Mouse (Mus musculus) intestine, embryonic 14.5 days (tissue): ENCODE data around the gene Wscd2. TPM values are rescaled to one million over a fixed set of nuclear protein-coding genes. Genes with fewer than 3 reads are reported as not detected.

Experiments
- ATAC-seq: fragments of 200-750 bp; cut with Nextera tagmentation; replicated peaks from 2 replicates; pipeline ENCODE4 v1.8.0; 2017; ENCODE audit warnings: low read depth, moderate number of reproducible peaks, moderate TSS enrichment, moderate library complexity; ENCODE audit not compliant: low FRiP score, low TSS enrichment
- DNase-seq: peaks from one replicate; pipeline ENCODE4 v3.0.0-alpha.2; 2018; ENCODE audit warnings: low spot score
- H3K27ac ChIP-seq: fragments of 300-500 bp; sonication (generic); 2 replicates; pipeline ENCODE4 v1.5.1; 2014; ENCODE audit warnings: low read depth, mild to moderate bottlenecking, control low read depth
- H3K27me3 ChIP-seq: fragments of 300-500 bp; sonication (generic); replicated peaks from 2 replicates; pipeline ENCODE4 v1.6.1; 2014; ENCODE audit warnings: low read length, control low read depth; ENCODE audit not compliant: control insufficient read depth, insufficient read depth
- H3K36me3 ChIP-seq: fragments of 300-500 bp; sonication (generic); 2 replicates; pipeline ENCODE4 v1.6.1; 2014; ENCODE audit warnings: low read length, control low read depth; ENCODE audit not compliant: control insufficient read depth, insufficient read depth
- H3K4me1 ChIP-seq: fragments of 300-500 bp; sonication (generic); replicated peaks from 2 replicates; pipeline ENCODE4 v1.6.1; 2014; ENCODE audit warnings: low read length, control low read depth, mixed read lengths; ENCODE audit not compliant: control insufficient read depth, insufficient read depth
- H3K4me2 ChIP-seq: fragments of 300-500 bp; sonication (generic); 2 replicates; pipeline ENCODE4 v1.6.1; 2014; ENCODE audit warnings: low read length
- H3K4me3 ChIP-seq: fragments of 300-500 bp; sonication (generic); 2 replicates; pipeline ENCODE4 v1.5.1; 2014; ENCODE audit warnings: low read depth, low read length, control low read depth, mixed read lengths
- H3K9ac ChIP-seq: fragments of 300-500 bp; sonication (generic); 2 replicates; pipeline ENCODE4 v1.6.1; 2014; ENCODE audit warnings: mild to moderate bottlenecking, low read length
- H3K9me3 ChIP-seq: fragments of 300-500 bp; sonication (generic); 2 replicates; pipeline ENCODE4 v1.6.1; 2016; ENCODE audit warnings: low read length, control low read depth; ENCODE audit not compliant: control insufficient read depth
- WGBS: fragments of 180-500 bp; shearing (Covaris S2); extraction: QIAGEN DNeasy Blood & Tissue Kit; methylation state at CpG from one replicate; pipeline ENCODE4 v1.1.7; 2014; 5-methylcytosine and 5-hydroxymethylcytosine counted together
- polyA plus RNA-seq: library from polyadenylated mRNA; unstranded; fragments of >200 nt; fragmentation: Nextera tagmentation; extraction: Ambion mirVana; gene quantifications from 2 replicates; pipeline ENCODE4 v1.2.1, GENCODE M21; 2014

The Wscd2 gene
- polyA plus RNA-seq, 1 experiment from 2014 or later, result 6.6 TPM

GRCm38 (mm10) chr5:113469826-113470225 lies 20.3 kb upstream of the Wscd2 start:
- 86% methylated on average over 5 of the region's 5 CpGs for WGBS
- Histone ChIP-seq H3K4me3 (no peak overlapping the region), H3K36me3 (no peaks in the 10 kb centered on the region), H3K4me2 (no peak overlapping the region), H3K9ac (no peak overlapping the region), H3K9me3 (no peaks in the 10 kb centered on the region), H3K27ac (no peak overlapping the region), H3K4me1 (peaks cover 25% of the 10 kb centered on the region), H3K27me3 (no peaks in the 10 kb centered on the region)
- DNase-seq (no peak), ATAC-seq (no peak)

GRCm38 (mm10) chr5:113471417-113471816 lies 18.7 kb upstream of the Wscd2 start:
- Histone ChIP-seq H3K27ac (no peak overlapping the region), H3K36me3 (no peaks in the 10 kb centered on the region), H3K4me1 (peaks cover 26% of the 10 kb centered on the region), H3K9ac (no peak overlapping the region), H3K4me3 (no peak overlapping the region), H3K9me3 (no peaks in the 10 kb centered on the region), H3K4me2 (no peak overlapping the region), H3K27me3 (no peaks in the 10 kb centered on the region)
- no peak for ATAC-seq
- peak; percentile 80 for DNase-seq
- 46% methylated on average over 4 of the region's 4 CpGs for WGBS

- Histone ChIP-seq H3K9me3 (no peaks in the 10 kb centered on the region), H3K4me3 (no peak overlapping the region), H3K27me3 (no peaks in the 10 kb centered on the region), H3K27ac (no peak overlapping the region), H3K4me2 (no peak overlapping the region), H3K4me1 (peaks cover 23% of the 10 kb centered on the region), H3K36me3 (no peaks in the 10 kb centered on the region), H3K9ac (no peak overlapping the region)
- DNase-seq, result no peak
- no peak for ATAC-seq
- 48% methylated on average over 7 of the region's 7 CpGs for WGBS
Observed at GRCm38 (mm10) chr5:113472339-113472738, 17.8 kb upstream of the Wscd2 start.

- Histone ChIP-seq H3K9me3 (no peaks in the 10 kb centered on the region), H3K27ac (no peak overlapping the region), H3K9ac (no peak overlapping the region), H3K4me1 (peaks cover 7% of the 10 kb centered on the region; the same call in 1 of the 2 replicates), H3K4me3 (no peak overlapping the region), H3K4me2 (no peak overlapping the region), H3K27me3 (no peaks in the 10 kb centered on the region), H3K36me3 (no peaks in the 10 kb centered on the region)
- no peak for ATAC-seq
- 17% methylated on average over 6 of the region's 6 CpGs for WGBS
- DNase-seq, result no peak
Observed at GRCm38 (mm10) chr5:113476816-113477215, 13.3 kb upstream of the Wscd2 start.

GRCm38 (mm10) chr5:113479075-113479474 lies 11.1 kb upstream of the Wscd2 start:
- no peaks in the 10 kb centered on the region for H3K27me3 ChIP-seq
- WGBS, result 89% methylated on average over 5 of the region's 5 CpGs
- ATAC-seq (no peak), DNase-seq (no peak)
- no peak overlapping the region for H3K4me2 ChIP-seq
- no peaks in the 10 kb centered on the region for H3K9me3 ChIP-seq
- H3K36me3 ChIP-seq, result no peaks in the 10 kb centered on the region
- H3K4me1 ChIP-seq, result peaks cover 7% of the 10 kb centered on the region; the same call in 1 of the 2 replicates
- no peak overlapping the region for H3K27ac ChIP-seq
- H3K9ac ChIP-seq, result no peak overlapping the region
- H3K4me3 ChIP-seq, result no peak overlapping the region

- no peaks in the 10 kb centered on the region for H3K27me3 ChIP-seq
- no peak overlapping the region for H3K27ac ChIP-seq
- WGBS, result 55% methylated on average over 5 of the region's 5 CpGs
- DNase-seq, result no peak
- H3K4me3 ChIP-seq, result no peak overlapping the region
- H3K36me3 ChIP-seq, result no peaks in the 10 kb centered on the region
- H3K4me1 ChIP-seq, result peaks cover 7% of the 10 kb centered on the region; the same call in 1 of the 2 replicates
- H3K9ac ChIP-seq, result no peak overlapping the region
- H3K4me2 ChIP-seq, result no peak overlapping the region
- no peak for ATAC-seq
- H3K9me3 ChIP-seq, result no peaks in the 10 kb centered on the region
Observed at GRCm38 (mm10) chr5:113480451-113480850, 9.7 kb upstream of the Wscd2 start.

- Histone ChIP-seq H3K36me3 (no peaks in the 10 kb centered on the region), H3K9ac (no peak overlapping the region), H3K4me2 (no peak overlapping the region), H3K27me3 (peaks cover 5% of the 10 kb centered on the region; the same call in 1 of the 2 replicates), H3K4me1 (0 out of 2 replicates have a peak, but pooled peaks cover 3% of the 10 kb centered on the region), H3K4me3 (no peak overlapping the region), H3K27ac (no peak overlapping the region), H3K9me3 (no peaks in the 10 kb centered on the region)
- WGBS, result 76% methylated on average over 11 of the region's 11 CpGs
- ATAC-seq (no peak), DNase-seq (no peak)
Observed at GRCm38 (mm10) chr5:113485584-113486162, 4.5 kb upstream of the Wscd2 start.

GRCm38 (mm10) chr5:113487879-113488278 lies 2.3 kb upstream of the Wscd2 start:
- Histone ChIP-seq H3K9ac (no peak overlapping the region), H3K36me3 (no peaks in the 10 kb centered on the region), H3K9me3 (no peaks in the 10 kb centered on the region), H3K27ac (no peak overlapping the region), H3K4me3 (no peak overlapping the region), H3K27me3 (peaks cover 20% of the 10 kb centered on the region), H3K4me2 (no peak overlapping the region), H3K4me1 (peaks cover 6% of the 10 kb centered on the region; the same call in 1 of the 2 replicates)
- no peak for ATAC-seq
- WGBS, result 53% methylated on average over 8 of the region's 8 CpGs
- no peak for DNase-seq

- no peaks in the 10 kb centered on the region for H3K36me3 ChIP-seq
- H3K27ac ChIP-seq, result no peak overlapping the region
- H3K9me3 ChIP-seq, result no peaks in the 10 kb centered on the region
- no peak overlapping the region for H3K4me2 ChIP-seq
- H3K9ac ChIP-seq, result no peak overlapping the region
- 88% methylated on average over 9 of the region's 9 CpGs for WGBS
- no peak overlapping the region for H3K4me3 ChIP-seq
- no peak for ATAC-seq
- DNase-seq, result no peak
- peaks cover 20% of the 10 kb centered on the region for H3K27me3 ChIP-seq
- peaks cover 6% of the 10 kb centered on the region; the same call in 1 of the 2 replicates for H3K4me1 ChIP-seq
Observed at GRCm38 (mm10) chr5:113489617-113490016, 516 bp upstream of the Wscd2 start.
